Mouse (Mus musculus) megakaryocyte, embryonic 14.5 days (primary cell): ENCODE data around the gene Rpl23. TPM values are rescaled to one million over a fixed set of nuclear protein-coding genes. Genes with fewer than 3 reads are reported as not detected.
"Not testable (repeated sequence)": the region's sequence is repeated elsewhere in the genome, so short reads cannot be mapped to it uniquely, and the experiment has no call there.

Experiments used
- H3K27me3 ChIP-seq: replicated peaks from 2 replicates; pipeline ENCODE3; 2012; ENCODE audit warnings: inconsistent platforms
- H3K36me3 ChIP-seq: replicated peaks from 2 replicates; pipeline ENCODE3; 2012; ENCODE audit warnings: low read length, inconsistent platforms, mixed read lengths
- H3K4me1 ChIP-seq: 2 replicates; pipeline ENCODE4 v1.6.1; 2012; ENCODE audit warnings: inconsistent platforms
- H3K4me3 ChIP-seq: replicated peaks from 2 replicates; pipeline ENCODE3; 2012; ENCODE audit warnings: moderate library complexity, mild to moderate bottlenecking, inconsistent platforms
- H3K9me3 ChIP-seq: 2 replicates; pipeline ENCODE4 v1.6.1; 2012; ENCODE audit warnings: inconsistent platforms
- FLI1 ChIP-seq: IDR thresholded peaks from 2 replicates; pipeline ENCODE4 v1.6.1; 2012; ENCODE audit warnings: low read length, inconsistent platforms, mixed read lengths
- GATA1 ChIP-seq: IDR thresholded peaks from 3 replicates; pipeline ENCODE4 v1.6.1; 2012; ENCODE audit warnings: mixed read lengths, low read length, inconsistent platforms, borderline replicate concordance
- polyA plus RNA-seq: library from polyadenylated mRNA; stranded (reverse); fragments of >175 nt; gene quantifications from 2 replicates; pipeline ENCODE4 v1.2.3, GENCODE M21; 2012; ENCODE audit warnings: low replicate concordance; ENCODE audit not compliant: insufficient read depth

Gene Rpl23
- polyA plus RNA-seq, 1 experiment = 294 TPM

- TF ChIP-seq FLI1 = no peak
- no peak for TF ChIP-seq GATA1
- H3K27me3 ChIP-seq = no peaks in the 10 kb centered on the region
- H3K4me3 ChIP-seq = peak overlapping the region; percentile 99
- no peaks in the 10 kb centered on the region for H3K9me3 ChIP-seq
- peaks cover 44% of the 10 kb centered on the region for H3K4me1 ChIP-seq
- H3K36me3 ChIP-seq = peaks cover 54% of the 10 kb centered on the region
These were observed 37.4 kb downstream of the Rpl23 start for GRCm38 (mm10) chr11:97744718-97745330.

- H3K9me3 ChIP-seq = no peaks in the 10 kb centered on the region
- peaks cover 49% of the 10 kb centered on the region for H3K4me1 ChIP-seq
- H3K4me3 ChIP-seq = peak within 1 kb of the TSS; percentile 99
- no peak for TF ChIP-seq GATA1
- no peak for TF ChIP-seq FLI1
- H3K36me3 ChIP-seq = peaks cover 54% of the 10 kb centered on the region
- no peaks in the 10 kb centered on the region for H3K27me3 ChIP-seq
These were observed 38.0 kb downstream of the Rpl23 start, which contains the start of gene Pip4k2b for GRCm38 (mm10) chr11:97744063-97744717. Pip4k2b (minus strand) TSS chr11:97744704.

GRCm38 (mm10) chr11:97743423-97743822, 38.8 kb downstream of the Rpl23 start:
- TF ChIP-seq GATA1 (no peak), FLI1 (no peak)
- peak overlapping the region; percentile 99 for H3K4me3 ChIP-seq
- H3K4me1 ChIP-seq = peaks cover 51% of the 10 kb centered on the region
- H3K36me3 ChIP-seq = peaks cover 54% of the 10 kb centered on the region
- H3K9me3 ChIP-seq = no peaks in the 10 kb centered on the region
- H3K27me3 ChIP-seq = no peaks in the 10 kb centered on the region

GRCm38 (mm10) chr11:97742591-97742990, 39.6 kb downstream of the Rpl23 start:
- peaks cover 53% of the 10 kb centered on the region for H3K36me3 ChIP-seq
- TF ChIP-seq FLI1 = no peak
- TF ChIP-seq GATA1 = no peak
- peaks cover 59% of the 10 kb centered on the region for H3K4me1 ChIP-seq
- no peaks in the 10 kb centered on the region for H3K9me3 ChIP-seq
- no peaks in the 10 kb centered on the region for H3K27me3 ChIP-seq
- H3K4me3 ChIP-seq = peak overlapping the region; percentile 99

GRCm38 (mm10) chr11:97742157-97742556, 40.1 kb downstream of the Rpl23 start:
- Histone ChIP-seq H3K4me3 (peak overlapping the region; percentile 99), H3K4me1 (peaks cover 64% of the 10 kb centered on the region), H3K9me3 (no peaks in the 10 kb centered on the region), H3K36me3 (peaks cover 53% of the 10 kb centered on the region), H3K27me3 (no peaks in the 10 kb centered on the region)
- no peak for TF ChIP-seq FLI1
- no peak for TF ChIP-seq GATA1

DNA sequence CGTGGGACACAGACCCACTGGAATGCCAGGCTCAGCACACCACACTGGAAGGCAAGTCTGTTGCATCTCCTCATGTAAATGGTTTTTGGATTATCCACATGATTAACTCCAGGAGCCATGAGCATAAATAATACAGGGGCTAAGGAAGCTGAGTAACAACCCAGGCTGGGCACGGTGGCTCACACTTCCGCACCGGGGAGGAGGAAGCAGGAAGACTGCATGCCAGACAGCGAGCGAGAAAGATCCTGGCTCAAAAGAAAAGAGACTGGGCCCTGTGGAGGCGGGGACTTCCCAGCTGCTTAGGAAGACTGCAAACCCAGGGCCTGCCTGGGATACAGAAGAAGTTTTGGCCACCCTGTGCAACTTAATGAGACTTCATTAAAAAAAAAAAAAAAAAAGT, 42.0 kb downstream of the Rpl23 start:
- Histone ChIP-seq H3K4me1 (peaks cover 74% of the 10 kb centered on the region), H3K36me3 (peaks cover 50% of the 10 kb centered on the region), H3K9me3 (no peaks in the 10 kb centered on the region), H3K27me3 (no peaks in the 10 kb centered on the region), H3K4me3 (peak overlapping the region; percentile 85)
- no peak for TF ChIP-seq FLI1
- no peak for TF ChIP-seq GATA1

- no peak for TF ChIP-seq FLI1
- TF ChIP-seq GATA1 = no peak
- no peak overlapping the region for H3K4me3 ChIP-seq
- H3K27me3 ChIP-seq = no peaks in the 10 kb centered on the region
- H3K4me1 ChIP-seq = peaks cover 82% of the 10 kb centered on the region
- H3K36me3 ChIP-seq = peaks cover 50% of the 10 kb centered on the region
- H3K9me3 ChIP-seq = no peaks in the 10 kb centered on the region
These were observed 43.1 kb downstream of the Rpl23 start for GRCm38 (mm10) chr11:97739155-97739554.

DNA sequence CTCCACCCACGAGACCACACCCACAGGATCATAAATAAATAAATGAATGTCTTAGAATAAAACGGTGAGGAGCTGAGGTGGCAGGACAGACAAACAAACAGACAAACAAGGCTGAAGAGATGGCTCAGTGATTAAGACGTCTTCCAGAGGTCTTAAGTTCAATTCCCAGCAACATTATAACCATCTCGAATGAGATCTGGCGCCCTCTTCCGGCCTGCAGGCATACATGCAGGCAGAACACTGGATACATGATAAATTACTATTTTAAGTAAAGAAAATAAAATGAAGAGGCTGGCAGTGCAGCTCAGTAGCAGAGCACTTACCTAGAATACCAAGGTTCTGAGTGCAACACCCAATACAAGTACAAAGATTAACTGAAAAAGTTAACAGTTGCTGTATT, 43.5 kb downstream of the Rpl23 start:
- Histone ChIP-seq H3K4me3 (no peak overlapping the region), H3K4me1 (peaks cover 86% of the 10 kb centered on the region), H3K36me3 (peaks cover 52% of the 10 kb centered on the region), H3K27me3 (no peaks in the 10 kb centered on the region), H3K9me3 (no peaks in the 10 kb centered on the region)
- no peak for TF ChIP-seq FLI1
- TF ChIP-seq GATA1 = no peak

GRCm38 (mm10) chr11:97737600-97737999, 44.6 kb downstream of the Rpl23 start:
- peaks cover 62% of the 10 kb centered on the region for H3K36me3 ChIP-seq
- TF ChIP-seq GATA1 (no peak), FLI1 (no peak)
- peaks cover 86% of the 10 kb centered on the region for H3K4me1 ChIP-seq
- no peaks in the 10 kb centered on the region for H3K9me3 ChIP-seq
- H3K4me3 ChIP-seq = no peak overlapping the region
- H3K27me3 ChIP-seq = no peaks in the 10 kb centered on the region

DNA sequence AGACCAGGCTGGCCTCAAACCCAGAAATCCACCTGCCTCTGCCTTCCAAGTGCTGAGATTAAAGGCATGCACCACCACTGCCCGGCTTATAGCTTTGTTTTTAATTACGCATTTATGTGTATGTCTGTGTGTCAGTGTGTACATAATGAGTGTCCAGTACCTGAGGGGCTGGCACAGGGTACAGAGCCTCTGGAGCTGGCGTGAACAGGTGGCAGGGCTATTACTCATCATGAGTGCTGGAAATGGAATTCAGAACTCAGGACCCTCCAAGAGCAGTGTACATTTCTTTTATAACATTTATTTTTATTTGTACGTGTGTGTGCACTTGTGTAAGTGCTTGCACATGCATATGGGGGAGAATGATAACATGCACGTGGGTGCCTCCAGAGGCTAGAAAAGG, 45.6 kb downstream of the Rpl23 start:
- H3K27me3 ChIP-seq = no peaks in the 10 kb centered on the region
- H3K4me1 ChIP-seq = peaks cover 84% of the 10 kb centered on the region
- H3K4me3 ChIP-seq = no peak overlapping the region
- no peaks in the 10 kb centered on the region for H3K9me3 ChIP-seq
- H3K36me3 ChIP-seq = peaks cover 66% of the 10 kb centered on the region
- no peak for TF ChIP-seq FLI1
- TF ChIP-seq GATA1 = no peak

DNA sequence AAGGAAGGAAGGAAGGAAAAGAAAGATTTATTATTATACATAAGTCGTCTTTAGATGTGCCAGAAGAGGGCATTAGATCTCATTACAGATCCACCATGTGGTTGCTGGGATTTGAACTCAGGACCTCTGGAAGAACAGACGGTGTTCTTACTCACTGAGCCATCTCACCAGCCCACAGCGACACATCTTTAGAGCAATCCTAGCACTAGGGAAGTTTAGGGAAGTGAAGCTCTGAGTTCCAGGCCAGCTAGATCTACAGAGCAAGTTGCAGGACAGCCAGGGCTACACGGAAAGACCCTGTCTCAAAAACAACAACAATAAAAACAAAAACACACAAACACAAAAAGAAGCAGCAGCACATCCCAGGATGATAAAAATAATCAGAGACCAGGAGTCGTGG, 47.4 kb downstream of the Rpl23 start:
- Histone ChIP-seq H3K4me1 (peaks cover 85% of the 10 kb centered on the region), H3K36me3 (peaks cover 74% of the 10 kb centered on the region)
- not testable (repeated sequence) for H3K9me3 ChIP-seq, H3K4me3 ChIP-seq, H3K27me3 ChIP-seq
